Mouse (Mus musculus) heart, embryonic 14.5 days (tissue): ENCODE results near the gene Gm13539. TPM values are rescaled to one million over a fixed set of nuclear protein-coding genes. Genes with fewer than 3 reads are reported as not detected.

Experiments used
- ATAC-seq: fragments of 200-750 bp; cut with Nextera tagmentation; 2 replicates; pipeline ENCODE4 v1.8.0; 2017; ENCODE audit warnings: low read depth, moderate TSS enrichment; ENCODE audit not compliant: insufficient number of reproducible peaks, insufficient read depth, low FRiP score
- H3K27ac ChIP-seq, 2 experiments: fragments of 200-500 bp in 1 of 2; fragments of 300-500 bp in 1 of 2; sonication (generic) in 1 of 2; replicated peaks in 1 of 2; 2 replicates each; pipeline ENCODE4 v1.5.1; 2012 to 2014; ENCODE audit warnings: low read depth in 2 of 2, low read length in 2 of 2, control low read depth in 1 of 2, mild to moderate bottlenecking in 1 of 2, mixed read lengths in 1 of 2; ENCODE audit not compliant: control insufficient read depth in 1 of 2, insufficient read depth in 1 of 2
- H3K27me3 ChIP-seq: fragments of 300-500 bp; sonication (generic); 2 replicates; pipeline ENCODE4 v1.6.1; 2014; ENCODE audit warnings: mild to moderate bottlenecking, low read length, control low read depth; ENCODE audit not compliant: control insufficient read depth, insufficient read depth
- H3K36me3 ChIP-seq: fragments of 300-500 bp; sonication (generic); 2 replicates; pipeline ENCODE4 v1.6.1; 2014; ENCODE audit warnings: mild to moderate bottlenecking, control low read depth, low read length, mixed read lengths; ENCODE audit not compliant: control insufficient read depth, insufficient read depth
- H3K4me1 ChIP-seq, 2 experiments: fragments of 200-500 bp in 1 of 2; fragments of 300-500 bp in 1 of 2; sonication (generic) in 1 of 2; 2 replicates each; pipeline ENCODE4 v1.6.1; 2012 to 2014; ENCODE audit warnings: low read length in 2 of 2, control low read depth in 1 of 2, mixed read lengths in 1 of 2; ENCODE audit not compliant: control insufficient read depth in 2 of 2, insufficient read depth in 2 of 2
- H3K4me2 ChIP-seq: fragments of 300-500 bp; sonication (generic); 2 replicates; pipeline ENCODE4 v1.6.1; 2014; ENCODE audit warnings: mild to moderate bottlenecking, low read length
- H3K4me3 ChIP-seq, 2 experiments: fragments of 200-500 bp in 1 of 2; fragments of 300-500 bp in 1 of 2; sonication (generic) in 1 of 2; 2 replicates each; pipeline ENCODE4 v1.5.1; 2012 to 2014; ENCODE audit warnings: low read length in 2 of 2, mild to moderate bottlenecking in 2 of 2, control low read depth in 1 of 2, low read depth in 1 of 2, moderate library complexity in 1 of 2; ENCODE audit not compliant: control insufficient read depth in 1 of 2, insufficient read depth in 1 of 2
- H3K9ac ChIP-seq: fragments of 300-500 bp; sonication (generic); 2 replicates; pipeline ENCODE4 v1.6.1; 2014; ENCODE audit warnings: mild to moderate bottlenecking, low read length
- H3K9me3 ChIP-seq: fragments of 300-500 bp; sonication (generic); 2 replicates; pipeline ENCODE4 v1.6.1; 2016; ENCODE audit warnings: low read length, control low read depth; ENCODE audit not compliant: control insufficient read depth
- WGBS: fragments of 180-500 bp; shearing (Covaris S2); extraction: QIAGEN DNeasy Blood & Tissue Kit; methylation state at CpG from one replicate; pipeline ENCODE4 v1.1.7; 2014; 5-methylcytosine and 5-hydroxymethylcytosine counted together
- polyA plus RNA-seq: library from polyadenylated mRNA; unstranded; fragments of >200 nt; fragmentation: Nextera tagmentation; extraction: Ambion mirVana; gene quantifications from 2 replicates; pipeline ENCODE4 v1.2.1, GENCODE M21; 2014

The Gm13539 gene
- polyA plus RNA-seq, 1 experiment from 2014 or later = not detected

- H3K27ac ChIP-seq = no peak overlapping the region
- H3K4me1 ChIP-seq = no peaks in the 10 kb centered on the region
- H3K27me3 ChIP-seq = no peaks in the 10 kb centered on the region
- H3K36me3 ChIP-seq = no peaks in the 10 kb centered on the region
- H3K4me3 ChIP-seq = no peak overlapping the region
- H3K9ac ChIP-seq = no peak overlapping the region
- WGBS = 67% methylated on average over 4 of the region's 4 CpGs
- H3K4me2 ChIP-seq = no peak overlapping the region
- no peak for ATAC-seq
- H3K9me3 ChIP-seq = no peaks in the 10 kb centered on the region
These were observed 14.3 kb upstream of the Gm13539 start for GRCm38 (mm10) chr2:25767764-25768163.

- no peaks in the 10 kb centered on the region for H3K4me1 ChIP-seq
- H3K4me2 ChIP-seq = no peak overlapping the region
- no peak overlapping the region for H3K27ac ChIP-seq
- H3K36me3 ChIP-seq = no peaks in the 10 kb centered on the region
- H3K9me3 ChIP-seq = no peaks in the 10 kb centered on the region
- no peaks in the 10 kb centered on the region for H3K27me3 ChIP-seq
- H3K9ac ChIP-seq = no peak overlapping the region
- WGBS = 68% methylated on average over 2 of the region's 2 CpGs
- ATAC-seq = no peak
- H3K4me3 ChIP-seq = no peak overlapping the region
These were observed 8.6 kb upstream of the Gm13539 start for GRCm38 (mm10) chr2:25773507-25773906.

GRCm38 (mm10) chr2:25774640-25775039 lies 7.4 kb upstream of the Gm13539 start:
- H3K9ac ChIP-seq = no peak overlapping the region
- H3K9me3 ChIP-seq = no peaks in the 10 kb centered on the region

GRCm38 (mm10) chr2:25775991-25776390 lies 6.1 kb upstream of the Gm13539 start:
- Histone ChIP-seq H3K4me3 (no peak overlapping the region), H3K36me3 (no peaks in the 10 kb centered on the region), H3K4me2 (no peak overlapping the region), H3K4me1 (no peaks in the 10 kb centered on the region), H3K27ac (no peak overlapping the region), H3K9me3 (no peaks in the 10 kb centered on the region), H3K9ac (no peak overlapping the region), H3K27me3 (no peaks in the 10 kb centered on the region)
- no peak for ATAC-seq
- WGBS = 69% methylated on average over 3 of the region's 3 CpGs

More at GRCm38 (mm10) chr2:25774640-25775039, 7.4 kb upstream of the Gm13539 start:
- Histone ChIP-seq H3K4me2 (no peak overlapping the region), H3K4me3 (no peak overlapping the region), H3K4me1 (no peaks in the 10 kb centered on the region), H3K27ac (no peak overlapping the region), H3K27me3 (no peaks in the 10 kb centered on the region), H3K36me3 (no peaks in the 10 kb centered on the region)
- WGBS = 73% methylated on average over 2 of the region's 2 CpGs
- ATAC-seq = no peak

- no peaks in the 10 kb centered on the region for H3K36me3 ChIP-seq
- H3K4me3 ChIP-seq = no peak within 1 kb of the TSS
- no peaks in the 10 kb centered on the region for H3K4me1 ChIP-seq
- no peak within 1 kb of the TSS for H3K27ac ChIP-seq
- H3K9ac ChIP-seq = no peak within 1 kb of the TSS
- H3K27me3 ChIP-seq = no peaks in the 10 kb centered on the region
- WGBS = 74% methylated on average over 1 of the region's 1 CpGs
- no peak for ATAC-seq
- H3K4me2 ChIP-seq = no peak within 1 kb of the TSS
- no peaks in the 10 kb centered on the region for H3K9me3 ChIP-seq
These were observed 5.3 kb upstream of the Gm13539 start, which contains the start of gene Lcn11 for GRCm38 (mm10) chr2:25776717-25777116. Lcn11 (plus strand) TSS chr2:25777017.

- H3K27me3 ChIP-seq = no peaks in the 10 kb centered on the region
- no peaks in the 10 kb centered on the region for H3K9me3 ChIP-seq
- H3K4me1 ChIP-seq = no peaks in the 10 kb centered on the region
- no peak overlapping the region for H3K4me3 ChIP-seq
- H3K9ac ChIP-seq = no peak overlapping the region
- 65% methylated on average over 9 of the region's 9 CpGs for WGBS
- H3K27ac ChIP-seq = no peak overlapping the region
- H3K4me2 ChIP-seq = no peak overlapping the region
- ATAC-seq = no peak
- no peaks in the 10 kb centered on the region for H3K36me3 ChIP-seq
These were observed 3.0 kb upstream of the Gm13539 start for GRCm38 (mm10) chr2:25779076-25779475.

GRCm38 (mm10) chr2:25780921-25781320 lies 1.1 kb upstream of the Gm13539 start:
- H3K4me1 ChIP-seq = no peaks in the 10 kb centered on the region
- 61% methylated on average over 4 of the region's 4 CpGs for WGBS

GRCm38 (mm10) chr2:25785573-25786322 lies 3.7 kb downstream of the Gm13539 start:
- Histone ChIP-seq H3K4me1 (no peaks in the 10 kb centered on the region), H3K9me3 (no peaks in the 10 kb centered on the region), H3K36me3 (no peaks in the 10 kb centered on the region), H3K27ac (no peak overlapping the region), H3K27me3 (no peaks in the 10 kb centered on the region), H3K9ac (no peak overlapping the region), H3K4me2 (no peak overlapping the region), H3K4me3 (no peak overlapping the region)
- no peak for ATAC-seq
- 69% methylated on average over 5 of the region's 5 CpGs for WGBS

More at GRCm38 (mm10) chr2:25780921-25781320, 1.1 kb upstream of the Gm13539 start:
- H3K9me3 ChIP-seq = no peaks in the 10 kb centered on the region
- H3K4me3 ChIP-seq = no peak overlapping the region
- no peaks in the 10 kb centered on the region for H3K36me3 ChIP-seq
- no peak overlapping the region for H3K9ac ChIP-seq
- no peak overlapping the region for H3K27ac ChIP-seq
- no peak for ATAC-seq
- H3K4me2 ChIP-seq = no peak overlapping the region
- no peaks in the 10 kb centered on the region for H3K27me3 ChIP-seq
